Mouse (Mus musculus): ENCODE data around the gene Cic. TPM values are rescaled to one million over a fixed set of nuclear protein-coding genes. Genes with fewer than 3 reads are reported as not detected.
A peak's percentile ranks its signal among the peaks of the same experiment; 100 is the strongest.
"Not testable (repeated sequence)": the region's sequence is repeated elsewhere in the genome, so short reads cannot be mapped to it uniquely, and the experiment has no call there.

Gene Cic
- total RNA-seq, 2 experiments from 2014 or later: 31.4 to 37.6 TPM

GRCm38 (mm10) chr7:25325431-25325830 is 57.9 kb downstream of the Cic start:
- DNase-seq; intact Hi-C loops (cut with DNase I): not testable (repeated sequence)

DNA sequence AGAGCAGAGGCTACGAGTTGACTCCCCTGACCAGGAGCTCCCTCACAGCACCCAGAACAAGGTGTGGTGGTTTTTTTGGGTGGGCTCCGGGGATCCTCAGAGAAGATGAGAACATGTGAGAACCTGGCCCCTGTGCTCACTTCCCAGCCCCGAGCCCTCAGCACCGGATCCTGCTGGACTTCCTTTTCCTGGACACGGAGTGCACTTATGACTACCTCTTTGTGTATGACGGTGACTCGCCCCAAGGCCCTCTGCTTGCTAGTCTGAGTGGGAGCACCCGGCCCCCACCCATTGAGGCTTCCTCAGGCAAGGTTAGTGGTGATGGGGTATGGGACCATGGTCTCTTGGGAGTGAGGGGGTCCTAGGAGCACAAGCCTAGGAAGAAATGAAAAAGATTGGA is 58.7 kb downstream of the Cic start:
- intact Hi-C loops (cut with DNase I): no loop called here
- no peak for DNase-seq

- peak; percentile 72 to 75 for DNase-seq
- intact Hi-C loops (cut with DNase I): loop anchor here (5.0 kb wide), 2 partner anchors 91 to 256 kb away; no protein-coding TSS in a partner anchor
Observed at GRCm38 (mm10) chr7:25333596-25334307, 66.2 kb downstream of the Cic start.

GRCm38 (mm10) chr7:25334472-25334871 is 67.0 kb downstream of the Cic start:
- intact Hi-C loops (cut with DNase I): loop anchor here (5.0 kb wide), 2 partner anchors 92 to 257 kb away; no protein-coding TSS in a partner anchor

GRCm38 (mm10) chr7:25339329-25339728 is 71.8 kb downstream of the Cic start:
- DNase-seq: no peak
- intact Hi-C loops (cut with DNase I): no loop called here

More at GRCm38 (mm10) chr7:25334472-25334871, 67.0 kb downstream of the Cic start:
- no peak for DNase-seq

DNA sequence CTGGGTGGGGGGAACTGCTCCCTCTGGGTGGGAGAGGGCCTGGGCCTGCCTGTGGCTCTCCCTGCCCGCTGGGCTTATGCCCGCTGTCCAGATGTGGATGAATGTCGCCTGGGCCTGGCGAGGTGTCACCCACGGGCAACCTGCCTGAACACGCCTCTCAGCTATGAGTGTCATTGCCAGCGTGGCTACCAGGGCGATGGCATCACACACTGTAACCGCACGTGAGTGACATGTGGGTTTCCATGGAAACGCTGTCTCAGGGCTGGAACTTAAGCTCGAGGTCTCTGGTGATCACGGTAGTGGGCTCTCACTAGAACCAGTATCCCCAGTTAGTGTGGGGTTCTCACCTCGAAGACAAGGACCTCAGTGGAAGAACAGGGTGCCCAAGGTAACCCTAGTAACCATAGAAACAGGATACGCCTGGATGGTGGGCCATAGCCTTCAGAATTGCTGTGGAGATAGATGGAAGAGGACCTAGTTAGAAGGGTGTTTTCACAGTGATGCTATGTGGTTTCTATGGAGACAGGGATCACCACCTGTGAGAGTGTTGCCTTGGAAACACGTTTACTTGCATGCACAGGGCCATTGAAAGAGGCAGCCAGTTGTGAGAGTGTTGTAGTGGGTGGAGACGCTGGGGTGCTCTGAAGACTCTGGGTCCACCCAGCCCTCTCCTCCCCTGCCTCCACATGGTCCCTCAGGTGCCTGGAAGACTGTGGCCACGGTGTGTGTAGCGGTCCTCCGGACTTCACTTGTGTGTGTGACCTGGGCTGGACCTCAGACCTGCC is 73.7 kb downstream of the Cic start:
- intact Hi-C loops (cut with DNase I): no loop called here
- no peak for DNase-seq

Small RNA genes lying within 50 kb of the gene (microRNA-seq; reads per million reads assigned to microRNA genes)
- 0 to 0.36 reads per million in 2 experiments for gene Mir7048

Other genes with a start within 250 kb of the Cic start
- 1 to 10 TPM; 2.6 to 3.2 TPM for gene Grik5, start 195.4 kb upstream of the Cic start, total RNA-seq (2021)
- 1 to 10 TPM; 6.0 to 8.0 TPM for gene Zfp574, start 195.1 kb upstream of the Cic start, total RNA-seq (2021)
- under 1 TPM; 0.10 to 0.72 TPM for gene Pou2f2, start 88.0 kb upstream of the Cic start, total RNA-seq (2021)
- gene Dedd2, start 47.1 kb upstream of the Cic start, total RNA-seq (2021): 10 to 100 TPM in 1 of 2 experiments, 1 to 10 TPM in 1; 8.4 to 10.7 TPM
- 1 to 10 TPM; 4.1 to 5.5 TPM for gene Zfp526, start 46.3 kb upstream of the Cic start, total RNA-seq (2021)
- 10 to 100 TPM; 64.0 to 69.6 TPM for gene Gsk3a, start 29.9 kb upstream of the Cic start, total RNA-seq (2021)
- 1 to 10 TPM; 5.0 to 6.1 TPM for gene Erf, start 16.9 kb upstream of the Cic start, total RNA-seq (2021)
- 1 to 10 TPM in 1 of 2 experiments, under 1 TPM in 1; 0.86 to 1.3 TPM for gene Pafah1b3, start 30.3 kb downstream of the Cic start, total RNA-seq (2021)
- gene Prr19, start 33.7 kb downstream of the Cic start, total RNA-seq (2021): not detected
- not detected for gene Tmem145, start 38.4 kb downstream of the Cic start, total RNA-seq (2021)
- gene Megf8, start 49.5 kb downstream of the Cic start, total RNA-seq (2021): 10 to 100 TPM; 16.3 to 16.6 TPM
- gene Cnfn, start 102.0 kb downstream of the Cic start, total RNA-seq (2021): not detected
- gene Lipe, start 131.0 kb downstream of the Cic start, total RNA-seq (2021): 10 to 100 TPM; 18.6 to 20.6 TPM
- gene Cxcl17, start 145.2 kb downstream of the Cic start, total RNA-seq (2021): not detected
- 1 to 10 TPM; 3.0 to 6.1 TPM for gene Ceacam1, start 209.9 kb downstream of the Cic start, total RNA-seq (2021)

All from gastrocnemius, postnatal 36 days (tissue).